In genomic region chr8:126081279-126081678, GRCm38 (mm10) we compare ENCODE assay signal across 11 mouse cellular contexts.
A peak's percentile ranks its signal among the peaks of the same experiment; 100 is the strongest.
DNase-seq lines count a peak whose midpoint lies in the region; ATAC-seq and TF ChIP-seq lines count a peak whose summit lies in the region.
"Had no signal": no experiment of that assay in that cellular context is flagged by ENCODE, and none has a peak within 500 bp of the region (broad histone marks: within the 10 kb centered on the region; RNA-seq: fewer than 3 reads in every experiment).

No protein-coding gene starts in this region.

- peak; percentile 55; the same call in 1 of the 2 replicates for ATAC-seq in forebrain, postnatal 0 days
- ATAC-seq in forebrain, embryonic 16.5 days, result no peak
- no peak for ATAC-seq in liver, embryonic 14.5 days (ENCODE audit: insufficient read depth)
- ATAC-seq in liver, embryonic 11.5 days (replicated peaks; ENCODE audit: low FRiP score), result no peak
- ATAC-seq in monocyte, adult 5-6 weeks (replicated peaks; ENCODE audit: insufficient number of reproducible peaks, low FRiP score, low TSS enrichment, poor library complexity, severe bottlenecking), result no peak

- peak; percentile 79 for TF ChIP-seq CTCF in forebrain, postnatal 0 days (IDR thresholded peaks at IDR 0.05; ENCODE audit: low read depth)
- peak; percentile 38; the same call in 1 of the 2 replicates for TF ChIP-seq CTCF in liver, embryonic 14.5 days (IDR thresholded peaks at IDR 0.05; ENCODE audit: low read depth)
- TF ChIP-seq CTCF in cerebellum, adult 2 months (IDR thresholded peaks at IDR 0.05; ENCODE audit: borderline replicate concordance, insufficient read depth, low read depth, low read length), result peak; percentile 85

- H3K4me1 ChIP-seq in forebrain, postnatal 0 days (ENCODE audit: insufficient read depth), result no peaks in the 10 kb centered on the region
- no peaks in the 10 kb centered on the region for H3K4me1 ChIP-seq in forebrain, embryonic 16.5 days (replicated peaks; ENCODE audit: control insufficient read depth, insufficient read depth, low read length)
- H3K4me1 ChIP-seq in liver, embryonic 14.5 days (replicated peaks; ENCODE audit: control insufficient read depth in 2 of 2, insufficient read depth in 2 of 2, low read length in 1 of 2), result no peaks in the 10 kb centered on the region
- no peaks in the 10 kb centered on the region for H3K4me1 ChIP-seq in liver, embryonic 11.5 days (replicated peaks; ENCODE audit: control insufficient read depth, insufficient read depth, low read length)
- no peaks in the 10 kb centered on the region for H3K4me1 ChIP-seq in cerebellum, adult 2 months (ENCODE audit: control insufficient read depth, insufficient read depth, low read length)

- H3K27ac ChIP-seq in forebrain, postnatal 0 days (ENCODE audit: low read depth, low read length), result no peak overlapping the region
- no peak overlapping the region for H3K27ac ChIP-seq in forebrain, embryonic 16.5 days (ENCODE audit: low read length)
- H3K27ac ChIP-seq in liver, embryonic 14.5 days, result no peak overlapping the region
- H3K27ac ChIP-seq in liver, embryonic 11.5 days (ENCODE audit: low read depth, low read length), result no peak overlapping the region
- no peak overlapping the region for H3K27ac ChIP-seq in cerebellum, adult 2 months (ENCODE audit: insufficient read depth, low read length)

- H3K9ac ChIP-seq in forebrain, postnatal 0 days, result no peak overlapping the region
- no peak overlapping the region for H3K9ac ChIP-seq in forebrain, embryonic 16.5 days (replicated peaks; ENCODE audit: low read depth, low read length)
- no peak overlapping the region for H3K9ac ChIP-seq in liver, embryonic 14.5 days (replicated peaks)
- H3K9ac ChIP-seq in liver, embryonic 11.5 days (ENCODE audit: low read depth, low read length), result no peak overlapping the region

- H3K36me3 ChIP-seq in forebrain, postnatal 0 days (ENCODE audit: insufficient read depth), result no peaks in the 10 kb centered on the region
- H3K36me3 ChIP-seq in forebrain, embryonic 16.5 days (ENCODE audit: control insufficient read depth, insufficient read depth), result no peaks in the 10 kb centered on the region
- H3K36me3 ChIP-seq in liver, embryonic 14.5 days (replicated peaks; ENCODE audit: control insufficient read depth, insufficient read depth, low read depth), result no peaks in the 10 kb centered on the region
- H3K36me3 ChIP-seq in liver, embryonic 11.5 days (ENCODE audit: control insufficient read depth, insufficient read depth, low read length), result no peaks in the 10 kb centered on the region

- TF ChIP-seq EP300 in liver, embryonic 14.5 days (IDR thresholded peaks at IDR 0.05; ENCODE audit: low read depth), result no peak

- H3K27me3 ChIP-seq in forebrain, postnatal 0 days (ENCODE audit: insufficient read depth, low read length), result no peaks in the 10 kb centered on the region
- no peaks in the 10 kb centered on the region for H3K27me3 ChIP-seq in forebrain, embryonic 16.5 days (replicated peaks; ENCODE audit: control insufficient read depth, insufficient read depth, low read length)
- H3K27me3 ChIP-seq in liver, embryonic 14.5 days (ENCODE audit: control insufficient read depth, insufficient read depth, low read length), result no peaks in the 10 kb centered on the region
- no peaks in the 10 kb centered on the region; the same call in 1 of the 2 replicates for H3K27me3 ChIP-seq in liver, embryonic 11.5 days (replicated peaks; ENCODE audit: control insufficient read depth, insufficient read depth, low read length)
- no peaks in the 10 kb centered on the region for H3K27me3 ChIP-seq in cerebellum, adult 2 months (ENCODE audit: control insufficient read depth, insufficient read depth, low read length)

- DNase-seq in forebrain, postnatal 0 days, result peak; percentile 26
- DNase-seq in liver, embryonic 14.5 days (ENCODE audit: low read depth in 3 of 3, low spot score in 3 of 3), result no peak
- no peak for DNase-seq in liver, embryonic 11.5 days (ENCODE audit: low spot score)
- DNase-seq in cerebellum, adult 2 months, result peak; percentile 48 to 69
- DNase-seq in mesoderm, embryonic 11.5 days (ENCODE audit: low read depth, low spot score), result peak; percentile 21
- no peak for DNase-seq in thymus, postnatal 10 days (ENCODE audit: low spot score in 2 of 2)
- DNase-seq: kidney, postnatal 4 days; thymus, adult 18-20 months had no signal

- TF ChIP-seq POLR2A in cerebellum, adult 2 months (IDR thresholded peaks at IDR 0.05; ENCODE audit: borderline replicate concordance, insufficient read depth, low read length), result no peak

- H3K4me3 ChIP-seq in forebrain, postnatal 0 days (ENCODE audit: low read depth, low read length), result no peak overlapping the region
- H3K4me3 ChIP-seq in forebrain, embryonic 16.5 days (replicated peaks; ENCODE audit: low read length), result no peak overlapping the region
- no peak overlapping the region for H3K4me3 ChIP-seq in liver, embryonic 14.5 days (ENCODE audit: insufficient read depth in 1 of 2, low read depth in 2 of 2, low read length in 2 of 2)
- no peak overlapping the region for H3K4me3 ChIP-seq in liver, embryonic 11.5 days (ENCODE audit: low read depth, low read length)
- no peak overlapping the region for H3K4me3 ChIP-seq in cerebellum, adult 2 months (replicated peaks; ENCODE audit: insufficient read depth, low read depth, low read length)

- H3K9me3 ChIP-seq in forebrain, postnatal 0 days (ENCODE audit: low read length), result no peaks in the 10 kb centered on the region
- no peaks in the 10 kb centered on the region for H3K9me3 ChIP-seq in forebrain, embryonic 16.5 days (ENCODE audit: control insufficient read depth, low read length)
- H3K9me3 ChIP-seq in liver, embryonic 14.5 days (ENCODE audit: control insufficient read depth, low read length), result no peaks in the 10 kb centered on the region
- H3K9me3 ChIP-seq in liver, embryonic 11.5 days (ENCODE audit: control insufficient read depth, low read length), result no peaks in the 10 kb centered on the region

- no peak overlapping the region for H3K4me2 ChIP-seq in forebrain, postnatal 0 days (ENCODE audit: low read depth)
- H3K4me2 ChIP-seq in forebrain, embryonic 16.5 days (ENCODE audit: low read length), result no peak overlapping the region
- no peak overlapping the region for H3K4me2 ChIP-seq in liver, embryonic 14.5 days (ENCODE audit: low read depth)
- no peak overlapping the region for H3K4me2 ChIP-seq in liver, embryonic 11.5 days
- H3K4me2 ChIP-seq: heart, embryonic 11.5 days had no signal

Comparison
In these comparisons a context has a peak if more than half of its experiments do, and no peak if none do; other contexts are left out.
1. DNase-seq: peak in forebrain, postnatal 0 days (single experiment), cerebellum, adult 2 months (2 of 2) and mesoderm, embryonic 11.5 days (single experiment); none in liver, embryonic 14.5 days (0 of 3), liver, embryonic 11.5 days (single experiment) and thymus, postnatal 10 days (0 of 2).
2. Peak in every context shown above with its lines, with median percentiles within 50 percentile points of each other: CTCF ChIP-seq.